Mouse (Mus musculus) liver, adult 2 months (tissue): ENCODE measurements around the gene Gm12394. TPM values are rescaled to one million over a fixed set of nuclear protein-coding genes. Genes with fewer than 3 reads are reported as not detected.
"Not testable (repeated sequence)": the region's sequence is repeated elsewhere in the genome, so short reads cannot be mapped to it uniquely, and the experiment has no call there.

Source experiments
- DNase-seq: peaks from one replicate; pipeline ENCODE4 v3.0.0-alpha.2; 2011; ENCODE audit warnings: low read depth, low spot score; ENCODE audit errors: extremely low read depth
- H3K27ac ChIP-seq: fragments of 200-500 bp; replicated peaks from 2 replicates; pipeline ENCODE4 v1.5.1; 2012; ENCODE audit warnings: low read depth, mild to moderate bottlenecking, control low read depth, inconsistent platforms, low read length; ENCODE audit not compliant: insufficient read depth
- H3K27me3 ChIP-seq: fragments of 200-500 bp; 2 replicates; pipeline ENCODE4 v1.6.1; 2012; ENCODE audit warnings: mild to moderate bottlenecking, moderate library complexity, low read length, inconsistent platforms; ENCODE audit not compliant: control insufficient read depth, insufficient read depth
- H3K36me3 ChIP-seq: fragments of 200-500 bp; 2 replicates; pipeline ENCODE4 v1.6.1; 2012; ENCODE audit warnings: low read length, inconsistent platforms; ENCODE audit not compliant: control insufficient read depth, insufficient read depth
- H3K4me1 ChIP-seq: fragments of 200-500 bp; 2 replicates; pipeline ENCODE4 v1.6.1; 2011; ENCODE audit warnings: low read length; ENCODE audit not compliant: control insufficient read depth, insufficient read depth
- H3K4me3 ChIP-seq: fragments of 200-500 bp; 2 replicates; pipeline ENCODE4 v1.5.1; 2011; ENCODE audit warnings: low read depth, mild to moderate bottlenecking, control low read depth, low read length, moderate library complexity; ENCODE audit not compliant: insufficient read depth
- H3K79me2 ChIP-seq: fragments of 200-500 bp; 2 replicates; pipeline ENCODE4 v1.6.1; 2012; ENCODE audit warnings: inconsistent platforms, mild to moderate bottlenecking, low read length, moderate library complexity; ENCODE audit not compliant: control insufficient read depth, insufficient read depth
- H3K9ac ChIP-seq: fragments of 200-500 bp; 2 replicates; pipeline ENCODE4 v1.6.1; 2012; ENCODE audit warnings: low read depth, mild to moderate bottlenecking, control low read depth, inconsistent platforms, low read length
- CTCF ChIP-seq: fragments of 200-500 bp; IDR thresholded peaks from 2 replicates; pipeline ENCODE4 v1.5.1; 2011; ENCODE audit warnings: low read depth, low read length, control low read depth
- POLR2A ChIP-seq: fragments of 200-500 bp; IDR thresholded peaks from 2 replicates; pipeline ENCODE4 v1.6.1; 2011; ENCODE audit warnings: low read length, control low read depth; ENCODE audit not compliant: insufficient read depth; ENCODE audit errors: extremely low read depth
- WGBS: fragments of 180-500 bp; shearing (Covaris S2); methylation state at CpG from one replicate; pipeline ENCODE4 v1.1.7; 2018; 5-methylcytosine and 5-hydroxymethylcytosine counted together
- polyA plus RNA-seq: library from polyadenylated mRNA; depleted of rRNA; stranded (reverse); fragments of >200 nt; gene quantifications from 2 replicates; pipeline ENCODE4 v1.2.3, GENCODE M21; 2012
- total RNA-seq: library from RNA; depleted of rRNA; stranded (reverse); fragments of >200 nt; gene quantifications from 2 replicates; pipeline ENCODE4 v1.2.3, GENCODE M21; 2014

The Gm12394 gene
- total and polyA plus RNA-seq, 2 experiments = not detected

DNA sequence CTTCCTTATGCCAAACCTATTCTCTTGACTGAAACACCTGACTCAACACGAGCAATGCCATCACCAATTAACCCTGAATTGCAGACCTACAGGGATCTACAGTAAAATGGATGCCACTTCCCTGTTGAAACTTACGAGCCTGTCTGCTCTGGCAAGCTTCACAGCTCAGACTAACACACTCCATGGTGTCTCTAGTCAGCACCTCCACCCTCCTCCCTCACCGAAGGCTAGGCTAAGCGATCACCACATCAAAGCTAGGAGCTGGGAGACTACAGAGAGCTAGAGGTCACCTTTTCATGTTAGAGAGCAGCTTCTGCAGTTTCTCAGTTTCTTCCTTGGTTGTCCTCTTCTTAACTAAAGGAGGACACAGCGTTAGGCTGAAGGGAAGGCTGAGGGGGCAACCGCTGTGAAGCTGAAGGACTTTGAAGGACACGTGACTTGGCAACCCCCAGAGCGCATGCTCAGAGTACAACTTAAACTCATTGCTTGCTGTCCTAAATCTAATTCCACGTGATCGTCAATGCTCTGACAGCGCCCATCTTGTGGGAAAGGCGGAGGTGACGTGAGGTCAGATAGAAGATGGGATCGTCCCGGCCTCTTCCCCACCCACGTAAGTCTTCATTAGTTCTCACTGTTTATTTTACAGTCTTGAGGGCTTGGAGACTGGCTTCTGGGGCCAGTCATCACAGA is 16.3 kb upstream of the Gm12394 start:
- Histone ChIP-seq H3K27ac (no peak overlapping the region), H3K27me3 (no peaks in the 10 kb centered on the region), H3K9ac (no peak overlapping the region), H3K79me2 (no peaks in the 10 kb centered on the region), H3K36me3 (no peaks in the 10 kb centered on the region), H3K4me3 (no peak overlapping the region), H3K4me1 (no peaks in the 10 kb centered on the region)
- 82% methylated on average over 16 of the region's 16 CpGs for WGBS
- no peak for TF ChIP-seq POLR2A
- TF ChIP-seq CTCF = no peak
- no peak for DNase-seq

DNA sequence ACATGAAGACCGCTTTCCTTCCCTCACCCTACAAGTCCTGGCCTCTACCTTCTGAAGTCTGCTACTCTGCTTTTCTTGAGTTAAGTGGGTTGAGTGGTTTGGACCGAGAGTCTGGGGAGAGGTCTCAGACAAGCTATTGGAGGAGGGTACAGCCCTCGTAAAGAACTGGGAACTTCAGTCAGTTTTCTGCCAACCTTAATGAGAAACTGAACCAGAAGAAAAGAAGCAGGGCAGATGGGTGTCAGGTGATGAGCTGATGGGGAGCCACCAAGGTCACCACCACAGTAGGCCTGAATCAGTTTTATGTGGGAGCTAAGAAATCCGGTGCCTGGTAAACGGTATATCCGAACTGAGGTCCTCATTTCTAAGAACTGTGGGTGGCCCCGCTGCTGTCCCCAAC is 15.6 kb upstream of the Gm12394 start:
- Histone ChIP-seq H3K4me1 (no peaks in the 10 kb centered on the region), H3K36me3 (no peaks in the 10 kb centered on the region), H3K9ac (no peak overlapping the region), H3K4me3 (no peak overlapping the region), H3K27me3 (no peaks in the 10 kb centered on the region), H3K27ac (no peak overlapping the region), H3K79me2 (no peaks in the 10 kb centered on the region)
- WGBS = 95% methylated on average over 7 of the region's 7 CpGs
- no peak for DNase-seq
- no peak for TF ChIP-seq CTCF
- TF ChIP-seq POLR2A = no peak

DNA sequence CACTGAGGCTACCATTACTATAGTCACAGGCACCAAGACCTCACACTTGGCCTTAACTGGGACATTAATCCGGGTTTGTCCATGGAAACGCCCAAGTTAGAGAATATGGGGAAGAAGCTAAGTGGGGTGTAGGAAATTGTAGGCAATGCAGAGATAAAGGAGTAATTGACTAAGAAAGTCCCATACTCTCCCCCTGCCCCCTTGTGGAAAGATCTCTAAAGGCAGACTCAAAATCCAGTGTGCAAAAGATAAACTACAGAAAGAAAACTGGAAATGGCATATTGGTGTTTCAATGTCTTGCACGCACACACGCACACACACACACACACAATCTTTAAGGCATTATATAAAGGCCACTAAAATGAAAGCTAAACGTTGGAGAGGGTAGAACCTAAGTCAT is 14.2 kb upstream of the Gm12394 start:
- no peak overlapping the region for H3K4me3 ChIP-seq
- no peaks in the 10 kb centered on the region for H3K27me3 ChIP-seq
- H3K79me2 ChIP-seq = no peaks in the 10 kb centered on the region
- H3K36me3 ChIP-seq = no peaks in the 10 kb centered on the region
- WGBS = 84% methylated on average over 5 of the region's 5 CpGs
- TF ChIP-seq CTCF (no peak), POLR2A (no peak)
- no peak overlapping the region for H3K27ac ChIP-seq
- no peak for DNase-seq
- no peak overlapping the region for H3K9ac ChIP-seq
- H3K4me1 ChIP-seq = no peaks in the 10 kb centered on the region

DNA sequence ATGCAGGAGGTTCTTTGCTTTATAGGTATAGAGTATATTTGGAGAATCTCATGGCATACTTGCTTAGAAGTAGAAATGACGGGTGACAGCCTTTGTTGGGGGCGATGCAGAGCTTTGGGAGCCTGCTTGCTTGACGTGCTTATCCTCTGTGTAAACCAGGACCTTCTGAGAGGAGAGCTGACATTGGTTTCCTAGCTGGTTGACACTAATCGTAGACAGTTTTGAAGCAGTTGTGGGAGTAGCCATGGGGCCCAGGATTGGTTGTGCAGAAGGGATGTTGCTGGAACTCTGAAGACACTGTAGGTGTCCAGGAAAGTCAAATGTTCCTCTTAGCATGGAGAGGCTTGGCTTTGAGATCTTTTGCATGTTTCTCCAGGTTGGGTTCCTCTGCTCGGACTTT is 11.6 kb upstream of the Gm12394 start:
- H3K4me1 ChIP-seq = no peaks in the 10 kb centered on the region

DNA sequence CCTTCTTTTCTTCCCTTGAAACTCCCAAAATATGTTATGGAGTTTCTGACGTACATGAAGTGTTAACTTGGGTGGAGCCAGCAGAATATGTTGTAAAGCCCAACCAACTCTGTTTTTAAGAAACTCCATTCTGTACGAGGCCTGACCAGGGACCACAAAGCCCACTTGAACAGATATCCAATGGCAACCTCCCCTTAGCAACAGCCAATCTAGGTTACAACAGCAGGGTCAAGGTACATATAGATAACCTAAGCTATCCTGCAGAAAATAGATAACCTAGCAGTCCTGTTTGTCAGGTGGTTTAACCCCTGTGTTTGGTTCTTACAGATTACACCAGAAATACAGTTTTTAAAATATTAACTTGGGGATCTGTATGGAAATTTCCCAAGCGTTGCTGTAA is 10.8 kb upstream of the Gm12394 start:
- H3K9ac ChIP-seq = no peak overlapping the region
- no peaks in the 10 kb centered on the region for H3K36me3 ChIP-seq
- no peak overlapping the region for H3K4me3 ChIP-seq
- no peak for DNase-seq
- no peak overlapping the region for H3K27ac ChIP-seq
- WGBS = 33% methylated on average over 3 of the region's 3 CpGs
- no peak for TF ChIP-seq CTCF
- no peak for TF ChIP-seq POLR2A
- H3K4me1 ChIP-seq = no peaks in the 10 kb centered on the region
- no peaks in the 10 kb centered on the region for H3K79me2 ChIP-seq
- H3K27me3 ChIP-seq = no peaks in the 10 kb centered on the region

More for the DNA sequence above, 11.6 kb upstream of the Gm12394 start:
- Histone ChIP-seq H3K27ac (no peak overlapping the region), H3K79me2 (no peaks in the 10 kb centered on the region), H3K4me3 (no peak overlapping the region), H3K27me3 (no peaks in the 10 kb centered on the region), H3K36me3 (no peaks in the 10 kb centered on the region), H3K9ac (no peak overlapping the region)
- WGBS = 88% methylated on average over 5 of the region's 5 CpGs
- DNase-seq = no peak
- TF ChIP-seq CTCF (no peak), POLR2A (no peak)

DNA sequence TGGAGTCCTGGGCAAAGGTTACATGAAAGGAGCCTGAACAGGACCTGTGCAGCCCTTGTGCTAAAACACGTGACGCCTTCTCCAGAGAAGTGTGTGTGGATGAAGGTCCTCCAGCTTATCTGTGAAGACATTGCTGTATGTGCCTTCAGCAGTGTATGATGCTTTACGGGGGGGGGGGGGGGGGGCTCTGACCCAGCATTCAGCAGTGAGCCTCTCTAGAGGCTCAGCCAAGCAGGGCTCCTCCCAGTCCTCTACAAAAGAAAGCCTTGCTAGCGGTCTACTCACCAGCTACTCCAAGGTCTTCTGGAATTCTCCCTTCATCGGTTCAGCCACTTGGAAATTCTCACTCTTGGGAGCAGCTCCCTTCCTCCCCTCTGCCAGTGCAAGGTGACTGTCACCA is 6.9 kb upstream of the Gm12394 start:
- 89% methylated on average over 5 of the region's 5 CpGs for WGBS
- H3K79me2 ChIP-seq, H3K4me3 ChIP-seq, DNase-seq, H3K4me1 ChIP-seq, H3K27me3 ChIP-seq, H3K9ac ChIP-seq, H3K27ac ChIP-seq, H3K36me3 ChIP-seq: not testable (repeated sequence)

DNA sequence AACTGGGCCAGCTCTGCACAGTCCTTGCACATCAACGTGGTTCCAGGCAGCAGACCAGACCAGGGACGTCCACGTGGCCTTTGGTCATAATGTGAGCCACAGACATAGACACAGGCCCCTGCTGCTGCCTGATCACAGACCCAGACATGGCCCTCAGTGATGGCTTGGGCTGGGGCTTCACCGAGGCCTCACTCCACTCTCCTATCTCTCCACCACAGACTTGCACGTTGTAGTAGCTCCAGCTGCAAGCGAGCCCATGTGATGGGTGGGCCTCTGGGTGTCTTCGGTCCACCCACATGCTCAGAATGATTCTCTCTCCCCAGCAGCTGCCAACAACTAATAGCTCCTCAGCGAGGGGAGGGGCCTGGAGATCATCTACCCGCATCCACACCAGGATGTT is 3.9 kb upstream of the Gm12394 start:
- WGBS = 81% methylated on average over 9 of the region's 9 CpGs
- H3K9ac ChIP-seq, DNase-seq, H3K4me1 ChIP-seq, H3K36me3 ChIP-seq, H3K27ac ChIP-seq, H3K79me2 ChIP-seq, H3K27me3 ChIP-seq, H3K4me3 ChIP-seq: not testable (repeated sequence)

DNA sequence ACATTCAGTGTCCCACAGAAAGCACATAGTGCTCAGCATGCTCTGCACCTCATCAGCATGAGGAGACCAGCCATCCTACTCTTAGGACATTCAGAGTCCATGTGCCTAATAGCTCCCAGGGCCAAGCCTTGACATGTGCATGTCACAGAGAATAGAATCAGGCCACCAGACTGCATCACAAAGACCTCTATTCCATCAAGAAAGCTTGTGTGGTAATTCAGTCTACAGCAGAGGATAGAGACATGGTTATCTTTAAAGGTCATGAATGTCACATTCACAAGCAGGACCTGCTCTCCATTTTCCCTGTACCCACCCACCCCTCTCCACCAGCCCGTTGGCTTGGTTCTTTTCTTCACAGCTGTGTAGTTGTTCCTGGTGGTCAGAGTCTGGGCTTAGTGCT is 2.8 kb downstream of the Gm12394 start, which contains the start of gene Fam205a1:
Fam205a1 (minus strand) TSS at position 101 of the 400 bp plus-strand sequence.
- H3K4me3 ChIP-seq, H3K27ac ChIP-seq, H3K36me3 ChIP-seq, H3K9ac ChIP-seq, H3K4me1 ChIP-seq, DNase-seq, H3K27me3 ChIP-seq, H3K79me2 ChIP-seq: not testable (repeated sequence)
- 89% methylated on average over 1 of the region's 1 CpGs for WGBS

DNA sequence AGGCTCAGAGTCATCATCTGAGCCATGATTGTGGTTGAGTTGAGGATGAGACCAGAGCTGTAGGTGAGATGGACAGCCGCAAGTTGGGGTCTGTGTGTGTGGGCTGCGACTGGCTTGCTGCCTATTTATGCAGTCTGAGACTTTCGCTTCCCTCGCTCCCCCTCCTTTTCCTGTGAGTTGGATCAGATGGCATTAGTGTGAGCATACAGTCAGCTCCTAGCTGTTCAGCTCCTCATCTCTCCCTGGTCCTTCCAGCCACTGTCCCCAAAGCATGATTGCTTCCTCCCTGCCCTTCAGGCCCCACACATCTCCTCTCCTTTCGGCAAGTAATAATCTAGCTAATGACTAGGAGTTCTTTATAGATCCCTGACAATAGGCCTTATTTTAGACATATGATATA is 82.7 kb downstream of the Gm12394 start, which contains the start of gene Ccl21a:
Ccl21a (minus strand) TSS at position 101 of the 400 bp plus-strand sequence.
- not testable (repeated sequence) for H3K4me3 ChIP-seq, H3K27me3 ChIP-seq, H3K79me2 ChIP-seq, H3K9ac ChIP-seq, H3K36me3 ChIP-seq, H3K27ac ChIP-seq, DNase-seq, H3K4me1 ChIP-seq
- no CpG with 5 or more reads among the region's 5 CpGs for WGBS
